Mouse (Mus musculus): ENCODE measurements around the gene Inf2.

Inf2 gene

DNA sequence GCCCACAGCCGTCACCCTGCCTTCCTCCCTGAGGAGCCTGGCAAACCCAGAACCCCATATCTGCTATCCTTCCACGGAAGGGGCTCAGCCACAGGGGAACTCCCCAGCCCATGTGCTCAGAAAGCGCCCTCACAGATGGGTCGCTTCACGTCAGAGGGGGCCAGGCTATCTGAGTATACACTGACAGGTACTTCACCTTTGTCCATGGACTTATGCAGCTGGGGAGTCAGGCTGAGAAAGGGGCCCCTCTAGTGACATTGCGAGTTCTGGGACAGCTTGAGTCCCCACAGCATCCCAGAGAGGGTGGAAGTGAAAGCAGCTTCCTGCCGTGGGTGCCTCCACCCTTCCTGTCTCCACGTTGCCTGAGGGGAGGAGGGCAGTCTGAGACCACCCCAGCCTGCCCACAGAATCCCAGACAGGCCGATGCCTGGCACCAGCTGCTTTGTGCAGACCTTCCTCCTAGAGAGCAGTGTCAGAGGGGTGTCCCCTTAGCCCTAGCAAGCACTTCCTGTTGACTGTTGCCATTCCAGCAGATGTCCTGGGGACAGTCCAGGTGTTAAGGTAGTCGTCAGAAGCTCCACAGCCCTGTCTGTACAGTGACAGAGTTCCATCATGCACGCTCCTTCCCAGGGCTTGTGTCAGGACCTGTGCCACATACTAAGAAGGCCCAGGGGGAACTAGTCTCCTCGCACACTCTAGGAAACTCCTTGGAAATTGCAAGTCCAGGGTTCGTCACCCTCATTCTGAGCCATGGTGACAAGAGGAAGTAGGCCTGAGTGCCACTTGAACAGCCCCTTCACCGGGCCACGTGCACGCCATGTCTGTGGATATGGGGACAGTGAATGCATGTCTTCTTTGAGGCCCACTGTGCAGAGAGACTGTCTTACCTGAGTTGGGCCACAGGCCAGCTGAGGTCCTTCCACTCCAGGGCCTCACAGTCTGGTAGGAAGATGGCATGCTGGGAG, 5.6 kb downstream of the Inf2 start:
- in situ Hi-C loops (cut with MseI, MboI): no loop called here

DNA sequence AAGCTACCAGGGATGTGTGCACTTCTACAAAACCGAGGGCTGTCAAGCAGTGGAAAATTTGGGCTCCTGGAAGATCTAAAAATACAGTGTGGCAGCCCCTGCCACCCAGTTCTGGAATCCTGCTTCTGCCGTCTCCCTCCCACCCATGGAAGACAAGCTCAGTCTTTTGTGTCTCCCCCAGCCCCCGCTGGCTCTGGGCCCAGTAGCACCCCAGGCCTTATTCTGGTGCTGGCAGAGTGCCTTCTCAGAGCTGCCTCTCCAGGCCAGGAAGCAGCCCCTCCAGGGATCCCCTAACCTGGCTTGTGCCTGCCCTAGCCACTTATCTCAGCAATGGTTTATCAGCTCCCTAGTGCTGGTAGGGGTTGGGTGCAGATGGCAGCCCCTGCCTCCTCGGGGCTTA, 6.4 kb downstream of the Inf2 start:
- in situ Hi-C loops (cut with MseI, MboI): no loop called here

DNA sequence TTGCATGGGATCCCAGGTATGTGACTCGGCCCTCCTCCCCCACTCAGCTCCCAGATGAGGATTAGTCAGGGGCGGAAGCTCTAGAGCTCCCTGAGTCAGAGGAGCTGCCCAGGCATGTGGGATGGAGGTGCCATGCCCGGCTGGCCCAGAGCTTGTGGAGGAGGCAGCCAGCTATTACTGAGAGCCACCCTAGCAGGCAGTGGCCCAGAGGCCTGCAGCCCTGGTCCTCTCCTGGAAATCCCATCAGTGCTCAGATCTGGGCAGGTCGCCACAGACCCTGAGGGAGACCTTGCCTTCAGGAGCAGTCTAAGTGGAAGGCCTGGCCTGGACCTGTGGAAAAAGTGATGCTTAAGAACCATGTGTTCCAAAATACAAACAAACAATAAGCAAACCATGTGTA, 7.0 kb downstream of the Inf2 start:
- in situ Hi-C loops (cut with MseI, MboI): no loop called here

DNA sequence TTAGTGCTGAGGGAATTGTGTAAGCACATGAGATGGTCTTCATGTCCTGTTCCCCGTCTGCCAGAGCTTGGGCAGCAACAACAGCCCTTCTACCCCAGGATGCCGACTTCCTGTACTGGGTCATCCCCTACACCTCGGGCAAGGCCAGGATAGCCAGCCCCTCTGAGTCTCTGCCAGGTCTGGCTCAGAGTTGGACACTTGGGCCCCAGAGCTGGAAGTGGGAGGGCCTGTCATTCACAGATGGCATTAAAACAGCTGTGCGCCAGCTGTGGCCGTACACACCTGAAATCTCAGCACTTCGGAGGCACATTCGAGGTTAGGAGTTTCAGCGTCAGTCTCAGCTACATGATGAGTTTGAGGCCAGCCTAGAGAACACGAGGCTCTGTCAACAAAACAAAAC, 7.9 kb downstream of the Inf2 start:
- in situ Hi-C loops (cut with MseI, MboI): no loop called here

DNA sequence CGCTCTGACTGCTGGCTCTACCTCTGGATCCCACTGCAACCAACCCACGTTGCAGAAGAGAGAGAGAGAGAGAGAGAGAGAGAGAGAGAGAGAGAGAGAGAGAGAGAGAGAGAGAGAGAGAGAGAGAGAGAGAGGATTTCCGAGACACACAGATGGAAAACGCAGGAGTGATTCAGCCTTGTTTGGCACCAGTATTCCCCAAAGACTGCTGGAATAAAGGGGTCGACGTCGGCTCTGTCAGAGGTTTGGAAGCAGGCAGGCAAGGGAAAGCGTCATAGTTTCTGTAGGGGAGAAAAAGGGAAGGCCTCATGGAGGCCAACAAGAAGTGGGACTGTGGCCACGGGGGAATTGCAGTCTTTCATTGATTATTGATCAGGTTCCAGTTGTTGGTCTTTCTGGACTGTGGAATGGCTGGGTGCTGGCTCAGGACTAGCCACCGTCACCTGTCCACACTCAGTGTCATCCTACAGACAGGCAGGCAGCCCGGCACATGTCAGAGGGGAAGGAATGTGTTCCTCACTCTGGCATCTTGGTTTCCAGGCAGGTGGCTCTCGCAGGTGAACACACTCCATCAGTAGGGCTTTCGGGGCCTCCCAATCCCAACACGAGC, 8.4 kb downstream of the Inf2 start:
- in situ Hi-C loops (cut with MseI, MboI): no loop called here

DNA sequence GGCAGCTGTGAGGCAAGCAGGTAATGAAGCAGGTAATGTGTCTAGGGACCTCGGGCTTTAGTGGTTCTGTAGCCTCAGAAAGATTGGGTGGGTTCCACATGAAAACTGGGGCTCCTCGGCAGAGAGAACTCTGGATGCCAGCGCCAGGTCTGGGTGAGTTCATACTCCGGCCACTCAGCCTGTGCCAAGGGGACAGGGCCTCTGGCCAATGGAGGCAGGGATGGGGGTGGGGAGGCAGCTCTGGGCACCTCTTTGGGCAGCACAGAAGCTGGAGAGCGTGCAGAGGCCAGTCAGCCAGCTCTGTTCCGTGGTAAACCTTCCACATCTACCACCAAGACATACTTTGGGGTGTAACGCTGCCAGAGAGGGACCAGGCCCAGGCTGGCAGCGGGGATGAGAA, 9.0 kb downstream of the Inf2 start:
- in situ Hi-C loops (cut with MseI, MboI): no loop called here

DNA sequence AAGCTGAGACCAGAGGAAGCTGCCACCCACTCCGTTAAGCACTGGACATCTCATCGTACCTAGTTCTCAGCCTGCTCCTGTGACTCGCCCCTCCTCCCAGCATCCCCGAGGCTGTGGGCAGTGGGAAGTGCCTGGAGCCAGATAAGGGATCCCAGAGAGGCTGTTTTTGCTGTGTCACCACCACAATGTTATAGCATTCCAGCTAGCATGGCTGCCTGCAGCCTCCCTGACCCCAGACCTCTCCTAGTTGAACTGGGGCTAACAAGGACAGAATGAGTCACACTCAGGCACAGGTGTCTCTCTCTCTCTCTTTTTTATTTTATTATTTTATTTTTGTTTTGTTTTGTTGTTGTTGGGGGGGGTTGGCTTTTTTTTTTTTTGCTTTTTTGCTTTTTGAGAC, 10.6 kb downstream of the Inf2 start:
- in situ Hi-C loops (cut with MseI, MboI): no loop called here

DNA sequence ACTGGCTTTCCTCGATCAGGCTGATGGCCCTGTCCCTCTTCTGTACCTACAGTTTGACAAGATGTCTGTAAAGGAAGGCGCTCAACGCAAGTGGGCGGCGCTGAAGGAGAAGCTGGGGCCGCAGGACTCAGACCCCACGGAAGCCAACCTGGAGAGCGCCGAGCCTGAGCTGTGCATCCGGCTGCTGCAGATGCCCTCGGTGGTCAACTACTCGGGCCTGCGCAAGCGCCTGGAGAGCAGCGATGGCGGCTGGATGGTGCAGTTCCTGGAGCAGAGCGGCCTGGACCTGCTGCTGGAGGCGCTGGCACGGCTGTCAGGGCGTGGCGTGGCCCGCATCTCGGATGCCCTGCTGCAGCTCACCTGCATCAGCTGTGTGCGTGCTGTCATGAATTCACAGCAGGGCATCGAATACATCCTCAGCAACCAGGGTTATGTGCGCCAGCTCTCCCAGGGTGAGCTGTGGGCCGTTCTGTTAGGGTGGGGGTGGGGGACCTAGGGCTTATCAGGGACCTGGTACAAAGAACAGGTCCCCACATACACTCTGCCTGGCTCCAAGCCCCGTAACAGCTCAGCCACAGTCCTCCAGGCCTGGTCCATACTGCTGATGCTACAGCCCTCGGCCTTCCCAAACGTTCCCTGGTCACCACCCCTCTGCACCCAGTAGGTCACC, 11.5 kb downstream of the Inf2 start:
- in situ Hi-C loops (cut with MseI, MboI): no loop called here

DNA sequence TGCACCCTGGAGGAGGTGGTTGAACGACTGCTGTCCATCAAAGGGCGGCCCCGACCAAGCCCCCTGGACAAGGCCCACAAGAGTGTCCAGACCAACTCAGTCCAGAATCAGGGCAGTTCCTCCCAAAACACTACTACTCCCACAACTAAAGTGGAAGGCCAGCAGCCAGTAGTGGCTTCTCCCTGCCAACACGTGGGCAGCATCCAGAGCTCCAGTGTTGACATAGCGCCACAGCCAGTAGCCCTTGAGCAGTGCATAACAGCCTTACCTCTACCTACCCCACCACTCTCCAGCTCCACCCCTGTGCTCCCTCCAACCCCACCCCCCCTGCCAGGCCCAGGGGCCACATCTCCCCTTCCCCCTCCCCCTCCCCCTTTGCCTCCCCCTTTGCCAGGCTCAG, 15.4 kb downstream of the Inf2 start:
- in situ Hi-C loops (cut with MseI, MboI): no loop called here

DNA sequence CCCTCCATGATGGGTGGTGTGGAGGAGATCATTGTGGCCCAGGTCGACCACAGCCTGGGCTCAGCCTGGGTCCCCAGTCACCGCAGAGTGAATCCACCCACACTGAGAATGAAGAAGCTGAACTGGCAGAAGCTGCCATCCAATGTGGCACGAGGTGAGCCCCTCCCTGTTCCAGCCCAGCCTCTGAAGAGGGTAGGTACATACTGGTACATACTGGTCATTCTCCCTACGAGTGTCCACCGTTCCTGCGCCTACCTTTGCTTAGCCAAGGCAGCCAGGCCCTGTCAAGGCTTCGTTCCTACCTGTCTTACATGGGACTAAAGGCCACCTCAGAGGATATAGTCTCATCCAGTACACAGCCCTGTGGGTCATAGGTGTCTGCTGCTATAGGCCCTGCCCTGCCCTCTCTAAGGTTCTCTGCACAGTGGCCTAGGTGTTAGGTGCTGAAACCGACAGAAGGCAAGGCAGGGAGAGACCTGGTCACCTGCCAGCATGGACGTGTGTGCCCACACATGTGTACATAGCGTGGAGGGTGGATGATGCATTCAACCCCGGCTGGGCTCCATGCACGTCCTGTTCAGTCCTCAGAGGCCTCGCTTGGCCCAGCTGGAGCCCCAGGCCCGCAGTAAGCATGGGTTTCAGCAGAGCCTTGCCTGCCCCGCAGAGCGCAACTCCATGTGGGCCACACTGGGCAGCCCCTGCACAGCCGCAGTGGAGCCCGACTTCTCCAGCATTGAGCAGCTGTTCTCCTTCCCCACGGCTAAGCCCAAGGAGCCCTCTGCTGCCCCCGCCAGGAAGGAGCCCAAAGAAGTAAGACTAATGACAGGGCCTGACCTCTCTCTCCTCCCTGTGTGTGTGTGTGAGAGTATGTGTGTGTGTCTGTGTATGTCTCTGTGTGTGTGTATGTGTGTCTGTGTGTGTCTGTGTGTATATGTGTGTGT, 16.4 kb downstream of the Inf2 start:
- in situ Hi-C loops (cut with MseI, MboI): no loop called here

DNA sequence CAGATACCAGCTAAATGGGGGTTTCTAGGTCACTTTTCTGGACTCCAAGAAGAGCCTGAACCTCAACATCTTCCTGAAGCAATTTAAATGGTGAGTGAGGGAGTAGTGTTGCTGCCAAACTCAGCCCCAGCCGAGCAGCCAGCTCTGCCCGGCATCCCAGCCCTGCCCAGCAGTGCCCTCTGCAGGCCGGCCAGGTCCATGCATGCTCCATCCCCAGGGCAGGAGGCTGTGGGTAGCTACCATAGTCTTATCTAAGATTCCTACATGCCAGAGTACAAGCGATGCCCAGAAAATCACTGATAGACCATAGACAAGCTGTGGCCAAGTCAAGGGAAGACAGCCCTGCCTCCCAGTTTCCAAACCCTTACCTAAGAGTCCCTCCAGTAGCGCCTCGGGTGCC, 17.2 kb downstream of the Inf2 start:
- in situ Hi-C loops (cut with MseI, MboI): no loop called here

DNA sequence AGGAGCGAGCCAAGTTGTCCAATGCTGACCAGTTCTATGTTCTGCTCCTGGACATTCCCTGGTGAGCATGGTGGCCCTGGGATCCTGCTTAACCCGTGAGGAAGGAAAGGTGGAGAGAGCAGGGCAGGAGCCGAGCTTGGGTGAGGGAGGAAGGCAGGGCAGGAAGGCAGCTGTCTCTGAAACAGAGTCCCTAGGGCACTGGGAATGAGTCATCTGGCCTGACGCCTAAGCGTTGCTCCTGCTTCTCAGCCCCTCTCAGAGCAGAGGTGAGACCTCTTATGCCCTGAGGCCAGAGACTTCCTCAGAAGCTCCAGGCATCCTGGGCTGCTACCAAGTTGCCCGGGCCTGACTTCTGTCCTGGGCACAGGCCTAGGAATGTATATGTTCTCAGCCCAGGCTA, 18.4 kb downstream of the Inf2 start:
- in situ Hi-C loops (cut with MseI, MboI): no loop called here

DNA sequence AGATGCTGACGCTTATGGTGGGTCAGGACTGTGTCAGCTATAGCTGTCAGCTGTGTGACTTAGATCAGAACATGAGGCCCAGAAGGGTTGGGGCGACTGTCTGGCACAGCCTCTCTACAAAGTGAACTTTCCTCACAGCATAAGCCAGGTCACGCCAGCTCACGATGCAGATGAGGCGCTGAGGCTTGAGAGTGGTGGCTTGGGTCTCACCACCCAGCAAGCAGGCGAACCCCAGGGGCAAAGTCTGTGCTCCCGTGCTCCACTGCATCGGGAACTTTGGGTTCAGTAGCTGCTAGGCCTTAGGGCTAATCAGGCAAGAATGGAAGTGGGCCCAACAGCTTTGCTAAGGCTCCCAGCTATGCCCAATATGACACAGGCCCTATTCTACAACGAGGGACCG, 20.4 kb downstream of the Inf2 start:
- in situ Hi-C loops (cut with MseI, MboI): no loop called here

DNA sequence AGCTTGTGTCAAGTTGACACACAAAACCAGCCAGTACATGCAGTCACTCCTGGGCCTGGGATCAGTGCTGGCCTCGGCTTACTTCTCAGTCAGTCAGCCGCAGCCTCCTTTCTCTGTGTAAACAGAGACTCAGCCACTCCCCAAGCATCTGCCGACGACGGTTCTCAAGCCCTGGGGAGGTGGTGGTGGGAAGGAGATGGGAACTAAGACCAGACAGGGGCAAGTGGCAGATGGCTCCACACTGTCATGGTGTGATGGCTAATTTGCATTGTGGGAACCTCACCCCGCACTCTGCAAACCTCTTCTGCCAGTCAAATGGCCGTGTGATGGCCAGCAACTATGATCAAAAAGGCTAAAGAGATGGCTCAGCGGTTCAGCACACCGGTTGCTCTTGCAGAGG, 28.1 kb downstream of the Inf2 start:
- in situ Hi-C loops (cut with MseI, MboI): loop anchor here (5.0 kb wide), 1 partner anchor 64 kb away; no protein-coding TSS in a partner anchor

DNA sequence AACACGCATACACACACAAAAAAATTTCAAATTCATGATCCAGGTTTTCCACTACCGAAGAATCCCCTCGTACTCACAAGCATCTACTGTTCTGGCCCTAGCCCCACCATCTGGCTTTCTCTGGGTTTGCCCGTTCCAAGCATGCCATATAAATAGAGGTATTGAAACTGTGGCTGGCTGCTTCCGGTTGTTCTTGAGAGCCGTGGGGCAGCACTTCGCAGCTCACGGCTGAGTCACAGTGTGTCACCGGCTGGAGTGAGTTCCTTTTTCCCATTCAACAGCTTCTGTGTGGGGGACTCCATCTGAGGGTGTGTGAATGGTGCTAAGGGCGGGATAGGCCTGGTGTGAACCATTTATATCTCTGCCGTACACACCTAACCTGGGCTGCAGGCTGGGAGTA, 28.6 kb downstream of the Inf2 start:
- in situ Hi-C loops (cut with MseI, MboI): loop anchor here (5.0 kb wide), 1 partner anchor 65 kb away; no protein-coding TSS in a partner anchor

DNA sequence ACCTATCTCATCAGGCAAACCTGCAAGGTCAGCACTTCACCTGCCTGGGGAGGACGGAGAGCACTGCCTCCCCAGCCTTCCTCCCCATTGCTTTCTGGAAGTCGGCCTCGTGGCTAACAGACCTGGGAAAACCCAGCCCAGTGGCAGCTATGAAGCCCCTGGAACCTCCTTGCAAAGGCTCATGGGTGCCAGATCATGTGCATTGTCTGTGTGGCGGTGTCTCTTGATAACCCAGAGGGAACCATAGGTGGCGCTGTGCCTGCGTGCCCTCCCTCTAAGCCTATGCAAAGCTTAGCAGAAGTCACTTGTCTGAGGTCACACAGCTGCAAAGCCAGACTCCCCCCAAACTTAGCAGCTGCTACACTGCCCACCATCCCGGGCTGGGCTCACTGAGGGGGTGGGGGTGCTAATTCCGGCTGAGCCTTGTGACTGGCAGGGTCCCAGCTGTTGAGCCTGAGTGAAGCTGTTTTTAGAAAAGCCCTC, 29.4 kb downstream of the Inf2 start:
- in situ Hi-C loops (cut with MseI, MboI): loop anchor here (5.0 kb wide), 1 partner anchor 66 kb away; no protein-coding TSS in a partner anchor

DNA sequence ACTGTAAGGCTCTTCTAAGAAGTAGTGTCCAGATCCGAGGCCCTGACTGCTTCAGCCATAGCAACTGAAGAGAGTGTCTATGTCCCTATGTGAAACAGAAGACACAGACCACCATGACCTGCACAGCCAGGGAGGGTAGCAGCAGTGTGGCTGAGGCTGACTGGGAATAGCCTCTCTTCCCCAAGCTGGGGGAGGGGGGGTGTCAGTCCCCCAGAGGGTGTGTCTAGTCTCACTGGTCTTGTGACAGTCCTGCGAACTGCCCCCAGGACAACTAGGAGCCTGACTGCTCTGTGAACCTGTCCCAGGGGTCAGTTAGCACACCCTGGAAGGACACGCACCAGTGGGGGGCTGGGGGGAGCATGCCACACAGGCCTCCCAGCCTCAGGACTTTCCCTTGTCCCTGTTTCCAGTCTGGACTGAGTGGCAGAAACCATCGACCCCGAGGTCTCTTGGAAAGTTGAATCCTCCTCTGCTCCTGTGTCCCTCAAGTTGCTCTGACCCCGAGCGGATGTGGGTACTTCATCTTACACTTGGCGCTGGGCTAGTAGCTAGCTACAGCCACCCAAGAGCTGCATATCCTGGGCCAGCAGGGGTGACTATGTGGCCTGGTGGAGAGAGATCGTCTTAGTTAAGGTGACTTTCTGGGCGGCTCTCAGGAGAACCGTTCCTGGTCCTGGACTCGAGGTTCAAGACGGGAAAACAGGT, 30.5 kb downstream of the Inf2 start:
- in situ Hi-C loops (cut with MseI, MboI): loop anchor here (5.0 kb wide), 1 partner anchor 67 kb away; no protein-coding TSS in a partner anchor

DNA sequence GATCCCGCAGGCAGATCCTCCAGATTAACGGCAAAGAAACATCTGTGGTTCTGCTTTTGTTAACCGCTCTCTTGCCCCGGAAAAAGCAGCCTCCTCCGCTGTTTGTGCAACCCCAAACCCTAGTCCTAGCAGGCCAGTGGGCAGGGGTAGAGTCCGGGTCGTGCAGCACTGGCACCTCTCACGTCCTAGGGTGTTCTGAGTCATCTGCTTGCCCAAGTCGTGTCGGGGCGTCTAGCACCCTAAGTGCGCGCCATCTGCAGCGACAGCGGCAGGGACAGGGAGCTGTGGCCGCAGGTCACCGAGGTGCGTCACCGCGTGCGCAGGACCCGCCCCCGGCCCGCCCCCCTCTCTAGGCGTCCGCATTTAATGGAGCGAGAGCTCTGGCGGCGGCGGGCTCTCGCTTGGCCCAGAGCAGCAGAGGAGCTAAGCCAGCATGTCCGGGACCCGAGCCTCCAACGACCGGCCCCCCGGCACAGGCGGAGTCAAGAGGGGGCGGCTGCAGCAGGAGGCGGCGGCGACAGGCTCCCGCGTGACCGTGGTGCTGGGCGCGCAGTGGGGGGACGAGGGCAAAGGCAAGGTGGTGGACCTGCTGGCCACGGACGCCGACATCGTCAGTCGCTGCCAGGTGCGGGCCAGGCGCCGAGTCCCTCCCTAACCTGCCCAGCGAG, 31.2 kb downstream of the Inf2 start, which contains the start of gene Adssl1:
Gene Adssl1, plus strand, starts transcription at position 360 of the 668 bp plus-strand sequence.
- in situ Hi-C loops (cut with MseI, MboI): loop anchor here (5.0 kb wide), 1 partner anchor 68 kb away; no protein-coding TSS in a partner anchor

DNA sequence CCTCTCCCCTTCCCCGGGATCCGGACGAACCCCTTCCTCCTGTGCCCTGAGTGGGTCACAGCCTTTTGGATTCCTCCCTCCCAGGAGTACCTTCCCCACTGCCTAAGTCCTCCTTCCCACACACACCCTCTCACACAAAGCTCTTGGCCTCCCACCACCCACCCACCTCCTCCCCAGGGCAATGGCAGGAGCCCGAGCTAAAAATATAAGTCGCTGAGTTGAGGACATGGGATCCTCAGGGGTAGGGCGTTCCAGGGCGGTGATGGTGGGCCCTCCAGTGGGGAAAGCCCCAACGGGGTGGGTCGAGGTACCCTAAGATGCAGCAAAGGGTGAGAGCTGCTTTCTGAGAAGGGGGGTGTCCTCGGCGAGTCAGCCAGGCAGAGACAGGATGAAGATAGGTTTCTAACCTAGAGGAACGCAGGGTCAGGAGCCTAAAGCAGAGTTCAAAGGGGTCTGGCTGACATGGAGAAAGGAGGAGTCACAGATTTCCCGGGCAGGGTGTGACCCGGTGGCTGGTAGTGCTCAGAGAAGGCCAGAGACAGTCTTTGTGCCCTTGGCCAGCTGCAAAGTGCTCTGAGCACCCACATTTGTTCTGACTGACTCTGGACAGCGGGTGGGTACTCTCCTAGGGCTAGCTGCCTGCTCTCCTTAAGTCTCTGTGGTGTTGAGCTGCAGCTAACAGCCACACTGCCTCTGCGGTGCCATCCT, 31.9 kb downstream of the Inf2 start:
- in situ Hi-C loops (cut with MseI, MboI): no loop called here
